Mouse (Mus musculus) liver, embryonic 12.5 days (tissue): ENCODE results near the gene Pax7. TPM values are rescaled to one million over a fixed set of nuclear protein-coding genes. Genes with fewer than 3 reads are reported as not detected.

Experiments used
- ATAC-seq: fragments of 200-750 bp; cut with Nextera tagmentation; 2 replicates; pipeline ENCODE4 v1.8.0; 2017; ENCODE audit warnings: moderate number of reproducible peaks, mild to moderate bottlenecking, moderate library complexity
- H3K27ac ChIP-seq: fragments of 300-500 bp; sonication (generic); 2 replicates; pipeline ENCODE4 v1.5.1; 2016; ENCODE audit warnings: mild to moderate bottlenecking
- H3K27me3 ChIP-seq: fragments of 300-500 bp; sonication (generic); replicated peaks from 2 replicates; pipeline ENCODE4 v1.6.1; 2016; ENCODE audit warnings: mild to moderate bottlenecking, moderate library complexity
- H3K36me3 ChIP-seq: fragments of 300-500 bp; sonication (generic); 2 replicates; pipeline ENCODE4 v1.6.1; 2016; ENCODE audit warnings: mild to moderate bottlenecking, moderate library complexity
- H3K4me1 ChIP-seq: fragments of 300-500 bp; sonication (generic); 2 replicates; pipeline ENCODE4 v1.6.1; 2016
- H3K4me2 ChIP-seq: fragments of 300-500 bp; sonication (generic); 2 replicates; pipeline ENCODE4 v1.6.1; 2016; ENCODE audit warnings: mild to moderate bottlenecking, moderate library complexity
- H3K4me3 ChIP-seq: fragments of 300-500 bp; sonication (generic); 2 replicates; pipeline ENCODE4 v1.5.1; 2016; ENCODE audit warnings: mild to moderate bottlenecking, moderate library complexity
- H3K9ac ChIP-seq: fragments of 300-500 bp; sonication (generic); 2 replicates; pipeline ENCODE4 v1.6.1; 2016; ENCODE audit warnings: mild to moderate bottlenecking, moderate library complexity
- H3K9me3 ChIP-seq: fragments of 300-500 bp; sonication (generic); replicated peaks from 2 replicates; pipeline ENCODE4 v1.6.1; 2016; ENCODE audit warnings: mild to moderate bottlenecking, moderate library complexity
- WGBS: fragments of 180-500 bp; shearing (Covaris S2); methylation state at CpG from one replicate; pipeline ENCODE4 v1.1.7; 2016; ENCODE audit not compliant: insufficient replicate concordance; 5-methylcytosine and 5-hydroxymethylcytosine counted together
- polyA plus RNA-seq: library from polyadenylated mRNA; unstranded; fragments of >200 nt; fragmentation: Nextera tagmentation; extraction: Ambion mirVana; gene quantifications from 2 replicates; pipeline ENCODE4 v1.2.1, GENCODE M21; 2016

The Pax7 gene
- 0.07 TPM in 1 of 2 replicates, not detected in the other for polyA plus RNA-seq

GRCm38 (mm10) chr4:139833036-139833634 lies at the start of gene Pax7:
Pax7 (minus strand) TSS chr4:139833528.
- no peak for ATAC-seq
- H3K36me3 ChIP-seq, result no peaks in the 10 kb centered on the region
- no peaks in the 10 kb centered on the region for H3K4me1 ChIP-seq
- H3K9me3 ChIP-seq, result no peaks in the 10 kb centered on the region
- no peak within 1 kb of the TSS for H3K4me3 ChIP-seq
- no peak within 1 kb of the TSS for H3K27ac ChIP-seq
- 2% methylated on average over 37 of the region's 41 CpGs for WGBS
- H3K4me2 ChIP-seq, result peak within 1 kb of the TSS; percentile 10; the same call in 1 of the 2 replicates
- no peak within 1 kb of the TSS for H3K9ac ChIP-seq
- peaks cover 100% of the 10 kb centered on the region for H3K27me3 ChIP-seq

- Histone ChIP-seq H3K27me3 (no peaks in the 10 kb centered on the region), H3K9ac (no peak overlapping the region), H3K4me1 (no peaks in the 10 kb centered on the region), H3K4me3 (no peak overlapping the region), H3K9me3 (no peaks in the 10 kb centered on the region), H3K27ac (no peak overlapping the region), H3K36me3 (no peaks in the 10 kb centered on the region), H3K4me2 (no peak overlapping the region)
- no peak for ATAC-seq
Observed at GRCm38 (mm10) chr4:139881796-139882195, 48.5 kb upstream of the Pax7 start.

GRCm38 (mm10) chr4:139879324-139879723 lies 46.0 kb upstream of the Pax7 start:
- Histone ChIP-seq H3K4me1 (no peaks in the 10 kb centered on the region), H3K36me3 (no peaks in the 10 kb centered on the region), H3K9ac (no peak overlapping the region), H3K27me3 (no peaks in the 10 kb centered on the region), H3K9me3 (no peaks in the 10 kb centered on the region), H3K27ac (no peak overlapping the region), H3K4me2 (no peak overlapping the region), H3K4me3 (no peak overlapping the region)
- WGBS, result 47% methylated on average over 7 of the region's 7 CpGs
- no peak for ATAC-seq

- ATAC-seq, result no peak
- Histone ChIP-seq H3K9me3 (no peaks in the 10 kb centered on the region), H3K4me2 (no peak overlapping the region), H3K4me3 (no peak overlapping the region), H3K4me1 (no peaks in the 10 kb centered on the region), H3K27me3 (no peaks in the 10 kb centered on the region), H3K36me3 (no peaks in the 10 kb centered on the region), H3K27ac (no peak overlapping the region), H3K9ac (no peak overlapping the region)
- WGBS, result 61% methylated on average over 4 of the region's 4 CpGs
Observed at GRCm38 (mm10) chr4:139878443-139878842, 45.1 kb upstream of the Pax7 start.

DNA sequence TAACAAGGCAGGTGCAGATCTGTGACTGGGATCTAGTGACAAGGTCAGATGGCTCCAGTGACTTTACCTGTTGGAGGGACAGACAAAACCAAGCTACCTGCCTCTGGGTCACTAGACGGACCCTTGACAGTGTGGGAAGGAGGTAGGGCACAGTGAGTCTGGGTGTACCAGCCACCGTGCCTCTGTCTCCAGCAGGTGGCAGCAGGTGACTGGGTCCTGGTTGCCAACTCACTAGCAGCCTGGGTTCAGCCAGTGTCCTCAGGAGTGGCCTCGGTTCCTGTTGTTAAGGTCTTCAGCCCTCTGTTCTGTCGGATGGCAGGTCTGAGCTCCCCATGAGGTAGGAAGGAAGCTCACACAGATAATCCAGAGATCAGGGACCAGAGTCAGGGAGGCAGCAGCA lies 43.9 kb upstream of the Pax7 start:
- no peaks in the 10 kb centered on the region for H3K27me3 ChIP-seq
- H3K4me1 ChIP-seq, result no peaks in the 10 kb centered on the region
- no peaks in the 10 kb centered on the region for H3K9me3 ChIP-seq
- no peaks in the 10 kb centered on the region for H3K36me3 ChIP-seq
- H3K9ac ChIP-seq, result no peak overlapping the region
- 10% methylated on average over 4 of the region's 4 CpGs for WGBS
- H3K4me2 ChIP-seq, result no peak overlapping the region
- no peak overlapping the region for H3K27ac ChIP-seq
- no peak for ATAC-seq
- H3K4me3 ChIP-seq, result no peak overlapping the region

DNA sequence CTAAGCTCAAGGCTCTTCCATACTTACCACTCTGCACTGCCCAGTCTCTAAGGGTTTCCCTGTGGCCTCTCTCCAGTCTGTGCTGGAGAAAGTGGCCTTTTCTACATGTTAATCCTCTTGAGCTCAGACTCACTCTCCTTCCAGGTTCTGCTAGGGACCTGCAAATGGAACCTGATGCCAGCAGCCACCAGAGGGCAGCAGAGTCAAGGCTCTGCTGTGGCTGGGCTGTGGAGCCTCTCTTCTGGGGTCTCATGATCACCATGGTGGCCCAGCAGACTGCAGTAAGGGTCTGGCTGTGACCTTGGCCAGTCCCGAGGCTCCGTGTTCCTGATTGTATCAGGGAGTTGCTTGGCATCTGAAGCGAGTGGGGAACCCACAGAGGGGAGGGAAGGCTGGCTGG lies 39.3 kb upstream of the Pax7 start:
- H3K9me3 ChIP-seq, result no peaks in the 10 kb centered on the region
- H3K36me3 ChIP-seq, result no peaks in the 10 kb centered on the region
- H3K4me1 ChIP-seq, result no peaks in the 10 kb centered on the region
- H3K4me2 ChIP-seq, result no peak overlapping the region
- 0 out of 2 replicates have a peak, but pooled peaks cover 4% of the 10 kb centered on the region for H3K27me3 ChIP-seq
- no peak overlapping the region for H3K9ac ChIP-seq
- ATAC-seq, result no peak
- 0% methylated on average over 3 of the region's 3 CpGs for WGBS
- H3K27ac ChIP-seq, result no peak overlapping the region
- no peak overlapping the region for H3K4me3 ChIP-seq

DNA sequence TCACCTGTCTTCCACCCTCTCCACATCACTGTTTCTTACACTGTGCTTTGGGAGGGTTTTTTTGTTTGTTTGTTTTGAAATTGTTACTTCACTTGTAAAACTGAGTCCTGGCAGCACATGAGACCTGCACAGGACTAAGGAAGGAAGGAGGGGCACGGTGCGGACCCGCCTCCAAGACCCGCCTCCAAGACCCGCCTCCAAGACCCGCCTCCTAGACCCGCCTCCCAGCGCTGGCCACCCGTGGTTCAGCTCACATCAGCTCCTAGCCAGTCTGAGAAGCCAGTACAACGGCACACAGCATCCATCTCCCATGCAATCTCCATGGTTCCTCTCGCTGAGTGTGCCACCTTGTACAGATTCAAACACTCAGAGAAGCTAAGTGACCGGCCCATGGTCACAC lies 38.4 kb upstream of the Pax7 start:
- Histone ChIP-seq H3K27me3 (0 out of 2 replicates have a peak, but pooled peaks cover 4% of the 10 kb centered on the region), H3K4me1 (no peaks in the 10 kb centered on the region), H3K4me2 (no peak overlapping the region), H3K36me3 (no peaks in the 10 kb centered on the region), H3K27ac (no peak overlapping the region), H3K9me3 (no peaks in the 10 kb centered on the region), H3K4me3 (no peak overlapping the region), H3K9ac (no peak overlapping the region)
- no peak for ATAC-seq
- 18% methylated on average over 12 of the region's 12 CpGs for WGBS

- ATAC-seq, result no peak
- Histone ChIP-seq H3K9ac (no peak overlapping the region), H3K9me3 (no peaks in the 10 kb centered on the region), H3K4me2 (no peak overlapping the region), H3K4me1 (no peaks in the 10 kb centered on the region), H3K27ac (no peak overlapping the region), H3K4me3 (no peak overlapping the region), H3K27me3 (peaks cover 6% of the 10 kb centered on the region), H3K36me3 (no peaks in the 10 kb centered on the region)
- WGBS, result 63% methylated on average over 1 of the region's 1 CpGs
Observed at GRCm38 (mm10) chr4:139863218-139863617, 29.9 kb upstream of the Pax7 start.

DNA sequence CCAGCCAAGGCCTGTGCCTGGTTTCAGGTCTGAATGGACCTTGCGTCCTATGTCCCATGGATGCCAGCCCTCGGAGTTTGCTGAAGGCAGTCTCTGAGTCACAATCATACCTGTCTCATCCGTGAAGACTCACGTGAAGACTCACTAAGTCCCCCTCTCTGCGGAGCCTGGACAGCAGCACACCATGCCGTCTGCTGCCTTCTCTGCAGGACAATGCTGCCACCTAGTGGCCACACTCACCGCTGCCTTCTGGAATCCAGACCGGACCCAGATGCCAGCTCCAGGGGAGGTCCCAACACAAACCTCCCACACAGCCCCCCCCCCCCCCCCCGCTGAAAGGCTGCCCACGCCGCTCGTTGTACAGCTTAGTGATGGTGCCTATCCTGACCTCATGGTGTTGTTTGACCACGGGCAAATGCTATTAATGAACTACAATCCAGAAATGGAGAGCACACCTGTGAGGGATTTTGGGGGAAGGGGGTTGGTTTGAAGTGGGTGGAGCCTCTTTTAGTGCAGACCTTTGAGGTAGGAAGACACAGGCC lies 25.4 kb upstream of the Pax7 start:
- no peaks in the 10 kb centered on the region for H3K36me3 ChIP-seq
- H3K9ac ChIP-seq, result no peak overlapping the region
- no peaks in the 10 kb centered on the region for H3K4me1 ChIP-seq
- no peaks in the 10 kb centered on the region for H3K9me3 ChIP-seq
- 2% methylated on average over 13 of the region's 13 CpGs for WGBS
- no peak overlapping the region for H3K27ac ChIP-seq
- ATAC-seq, result no peak
- no peak overlapping the region for H3K4me2 ChIP-seq
- H3K4me3 ChIP-seq, result no peak overlapping the region
- H3K27me3 ChIP-seq, result peaks cover 37% of the 10 kb centered on the region

- Histone ChIP-seq H3K27ac (no peak overlapping the region), H3K4me2 (no peak overlapping the region), H3K9ac (no peak overlapping the region), H3K9me3 (no peaks in the 10 kb centered on the region), H3K4me3 (no peak overlapping the region), H3K36me3 (no peaks in the 10 kb centered on the region), H3K27me3 (peaks cover 83% of the 10 kb centered on the region), H3K4me1 (no peaks in the 10 kb centered on the region)
- no peak for ATAC-seq
- 5% methylated on average over 25 of the region's 25 CpGs for WGBS
Observed at GRCm38 (mm10) chr4:139852219-139853035, 19.1 kb upstream of the Pax7 start.

DNA sequence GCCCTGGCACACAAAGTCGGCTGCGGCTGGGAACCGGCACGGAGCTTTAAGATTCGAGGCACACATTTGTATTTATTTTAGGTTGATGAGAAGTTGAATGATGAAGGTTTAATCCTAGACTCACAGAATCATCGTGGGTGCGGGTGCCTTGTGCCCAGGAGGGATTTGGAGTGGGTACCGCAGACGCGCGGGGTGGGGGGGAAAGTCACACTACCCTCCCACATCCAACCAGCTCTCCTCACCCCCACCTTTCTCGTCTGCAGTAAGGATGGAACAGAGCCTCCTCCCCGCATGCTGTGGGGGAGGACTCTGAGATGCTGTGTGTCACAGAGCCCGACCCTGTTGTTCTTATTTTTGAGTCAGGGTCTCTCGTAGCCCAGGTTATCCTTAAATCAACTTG lies 18.1 kb upstream of the Pax7 start:
- Histone ChIP-seq H3K9me3 (no peaks in the 10 kb centered on the region), H3K27me3 (peaks cover 93% of the 10 kb centered on the region), H3K4me2 (no peak overlapping the region), H3K27ac (no peak overlapping the region), H3K36me3 (no peaks in the 10 kb centered on the region), H3K9ac (no peak overlapping the region), H3K4me1 (no peaks in the 10 kb centered on the region), H3K4me3 (no peak overlapping the region)
- no peak for ATAC-seq
- 15% methylated on average over 15 of the region's 15 CpGs for WGBS

DNA sequence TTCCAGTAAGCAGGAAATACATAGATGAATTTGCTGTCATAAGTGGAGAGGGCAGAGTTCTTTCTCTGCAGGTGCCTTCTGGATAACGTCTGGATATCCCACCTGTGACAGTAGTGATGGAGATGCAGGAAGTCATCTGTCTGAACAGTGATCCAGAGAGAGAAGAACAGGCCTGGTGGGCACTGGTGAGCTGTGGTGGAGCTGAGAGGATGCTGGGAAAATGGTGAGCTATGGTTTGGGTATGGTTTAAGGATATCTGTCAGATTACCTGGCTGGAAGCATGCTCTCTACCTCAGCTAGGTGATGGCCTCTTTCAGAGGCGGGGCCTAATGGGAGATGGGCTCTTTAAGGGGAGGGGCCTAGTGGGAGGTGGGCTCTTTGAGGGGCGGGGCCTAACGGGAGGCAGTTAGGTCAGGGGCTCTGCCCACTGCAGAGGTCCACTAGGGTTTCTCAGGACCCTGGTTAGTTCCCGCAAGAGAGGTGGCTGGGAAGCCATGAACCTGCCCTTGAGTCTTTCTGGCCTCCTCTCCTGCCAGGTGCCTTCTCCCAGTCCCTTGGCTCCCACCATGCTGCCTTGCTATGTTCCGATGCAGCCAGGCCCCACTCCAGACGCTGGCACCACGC lies 17.3 kb upstream of the Pax7 start:
- Histone ChIP-seq H3K27me3 (peaks cover 94% of the 10 kb centered on the region), H3K4me1 (no peaks in the 10 kb centered on the region), H3K4me3 (no peak overlapping the region), H3K27ac (no peak overlapping the region), H3K9ac (no peak overlapping the region), H3K4me2 (no peak overlapping the region), H3K9me3 (no peaks in the 10 kb centered on the region), H3K36me3 (no peaks in the 10 kb centered on the region)
- ATAC-seq, result no peak
- WGBS, result 11% methylated on average over 7 of the region's 8 CpGs
